Mouse (Mus musculus): ENCODE measurements around the gene Glb1l2.

GRCm38 (mm10) chr9:26819942-26820341 is 13.7 kb upstream of the Glb1l2 start:
- TF ChIP-seq POLR2A (IDR thresholded peaks at IDR 0.05; ENCODE audit: borderline replicate concordance, extremely low read depth, insufficient read depth, insufficient read length, poor library complexity, severe bottlenecking): no peak
- no peak for TF ChIP-seq CTCF (IDR thresholded peaks at IDR 0.05; ENCODE audit: borderline replicate concordance, extremely low read depth, insufficient read depth, insufficient read length)
